Mouse (Mus musculus): ENCODE measurements at regions not wholly inside any gene's neighbourhood (a gene's known extent, or its start where the extent isn't known, plus 50 kb on each side); places are given as distances from the start of the nearest gene placed in this dataset.

- no peak for DNase-seq (ENCODE audit: low spot score)
- no peak for ATAC-seq (ENCODE audit: low FRiP score)
- Histone ChIP-seq H3K4me2 (ENCODE audit: low read depth, low read length, poor library complexity, severe bottlenecking) (no peak overlapping the region), H3K9ac (replicated peaks; ENCODE audit: low read length, poor library complexity, severe bottlenecking) (no peak overlapping the region), H3K4me3 (ENCODE audit: low read depth, low read length) (no peak overlapping the region), H3K27ac (ENCODE audit: low read depth, low read length) (no peak overlapping the region), H3K36me3 (ENCODE audit: insufficient read depth, low read length) (no peaks in the 10 kb centered on the region), H3K9me3 (ENCODE audit: low read length) (no peaks in the 10 kb centered on the region), H3K4me1 (ENCODE audit: insufficient read depth, low read length) (no peaks in the 10 kb centered on the region), H3K27me3 (ENCODE audit: insufficient read depth, low read length) (no peaks in the 10 kb centered on the region)
- 91% methylated on average over 4 of the region's 4 CpGs for WGBS
- no peak for TF ChIP-seq CTCF (IDR thresholded peaks at IDR 0.05)
These were observed 816.0 kb upstream of the Ctnnd2 start for GRCm38 (mm10) chr15:29356395-29356794.

DNA sequence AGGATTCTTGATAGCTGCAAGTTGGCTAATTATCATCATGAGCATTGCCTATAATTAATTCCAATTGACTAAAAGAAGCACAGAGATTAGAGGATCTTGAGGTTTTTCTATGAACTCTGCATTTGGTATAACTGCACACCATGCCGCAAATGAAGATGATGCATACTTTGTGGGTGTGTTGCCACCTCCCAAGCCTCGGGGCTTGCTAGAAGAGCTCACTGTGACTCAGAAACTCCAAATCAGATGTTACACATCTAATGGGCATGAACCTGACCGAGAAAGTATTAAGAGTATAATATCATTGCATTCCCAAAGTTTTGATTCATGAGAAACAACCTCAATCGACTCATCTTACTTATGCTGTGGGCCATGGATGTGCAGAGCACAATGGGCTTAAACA is 772.5 kb upstream of the Ctnnd2 start:
- no peak overlapping the region for H3K4me3 ChIP-seq (ENCODE audit: low read depth, low read length)
- no peak for DNase-seq (ENCODE audit: low spot score)
- H3K9me3 ChIP-seq (ENCODE audit: low read length) = no peaks in the 10 kb centered on the region
- no peak overlapping the region for H3K27ac ChIP-seq (ENCODE audit: low read depth, low read length)
- H3K4me1 ChIP-seq (ENCODE audit: insufficient read depth, low read length) = no peaks in the 10 kb centered on the region
- H3K27me3 ChIP-seq (ENCODE audit: insufficient read depth, low read length) = no peaks in the 10 kb centered on the region
- no peak for ATAC-seq (ENCODE audit: low FRiP score)
- no peak overlapping the region for H3K4me2 ChIP-seq (ENCODE audit: low read depth, low read length, poor library complexity, severe bottlenecking)
- no peak overlapping the region for H3K9ac ChIP-seq (replicated peaks; ENCODE audit: low read length, poor library complexity, severe bottlenecking)
- 86% methylated on average over 4 of the region's 4 CpGs for WGBS
- no peaks in the 10 kb centered on the region for H3K36me3 ChIP-seq (ENCODE audit: insufficient read depth, low read length)
- no peak for TF ChIP-seq CTCF (IDR thresholded peaks at IDR 0.05)

DNA sequence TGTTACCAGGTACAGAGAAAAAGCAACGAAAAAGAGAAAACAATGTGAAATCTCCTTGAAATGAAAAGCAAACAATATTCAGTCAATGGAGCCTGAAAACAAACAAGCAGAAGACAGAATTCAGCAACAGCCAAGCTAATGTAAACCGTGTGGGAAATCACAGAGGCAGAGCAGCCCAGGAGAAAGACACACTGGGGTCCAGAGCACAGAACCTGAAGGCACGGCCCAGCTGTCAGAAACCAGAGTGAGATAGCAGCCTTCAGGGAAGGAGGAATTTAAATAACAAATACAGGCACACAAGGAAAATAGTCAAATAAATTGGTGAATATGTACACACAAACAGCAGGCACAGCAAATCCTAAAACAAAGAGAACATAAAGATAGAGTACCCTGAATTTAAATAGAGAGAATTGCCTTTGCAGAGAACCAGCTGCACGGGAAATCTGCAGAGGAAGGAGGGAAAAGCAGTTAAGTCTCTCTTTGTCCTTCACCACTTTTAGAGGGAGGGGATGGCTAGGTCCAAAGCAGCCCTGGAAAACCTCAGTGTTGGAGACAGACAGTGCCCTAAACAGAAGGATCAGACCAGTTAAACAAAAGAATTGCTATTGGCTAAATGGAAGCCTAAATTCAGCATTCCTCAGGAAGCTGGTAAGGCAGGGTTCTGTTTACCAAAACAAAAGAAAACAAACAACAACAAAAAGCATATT is 739.2 kb upstream of the Ctnnd2 start:
- DNase-seq (ENCODE audit: low spot score) (no peak), ATAC-seq (ENCODE audit: low FRiP score) (no peak)
- H3K4me2 ChIP-seq (ENCODE audit: low read depth, low read length, poor library complexity, severe bottlenecking) = no peak overlapping the region
- H3K27me3 ChIP-seq (ENCODE audit: insufficient read depth, low read length) = no peaks in the 10 kb centered on the region
- no peak for TF ChIP-seq CTCF (IDR thresholded peaks at IDR 0.05)
- H3K9me3 ChIP-seq (ENCODE audit: low read length) = no peaks in the 10 kb centered on the region
- no peaks in the 10 kb centered on the region for H3K36me3 ChIP-seq (ENCODE audit: insufficient read depth, low read length)
- H3K4me3 ChIP-seq (ENCODE audit: low read depth, low read length) = no peak overlapping the region
- no peak overlapping the region for H3K27ac ChIP-seq (ENCODE audit: low read depth, low read length)
- 16% methylated on average over 4 of the region's 4 CpGs for WGBS
- 0 out of 2 replicates have a peak, but pooled peaks cover 3% of the 10 kb centered on the region for H3K4me1 ChIP-seq (ENCODE audit: insufficient read depth, low read length)
- no peak overlapping the region for H3K9ac ChIP-seq (replicated peaks; ENCODE audit: low read length, poor library complexity, severe bottlenecking)

- no peaks in the 10 kb centered on the region for H3K27me3 ChIP-seq (ENCODE audit: insufficient read depth, low read length)
- H3K9ac ChIP-seq (replicated peaks; ENCODE audit: low read length, poor library complexity, severe bottlenecking) = no peak overlapping the region
- ATAC-seq (ENCODE audit: low FRiP score) (no peak), DNase-seq (ENCODE audit: low spot score) (peak; percentile 15)
- no peak overlapping the region for H3K27ac ChIP-seq (ENCODE audit: low read depth, low read length)
- H3K4me2 ChIP-seq (ENCODE audit: low read depth, low read length, poor library complexity, severe bottlenecking) = no peak overlapping the region
- TF ChIP-seq CTCF (IDR thresholded peaks at IDR 0.05) = no peak
- H3K36me3 ChIP-seq (ENCODE audit: insufficient read depth, low read length) = no peaks in the 10 kb centered on the region
- no peak overlapping the region for H3K4me3 ChIP-seq (ENCODE audit: low read depth, low read length)
- 0 out of 2 replicates have a peak, but pooled peaks cover 3% of the 10 kb centered on the region for H3K4me1 ChIP-seq (ENCODE audit: insufficient read depth, low read length)
- no peaks in the 10 kb centered on the region for H3K9me3 ChIP-seq (ENCODE audit: low read length)
- 45% methylated on average over 3 of the region's 3 CpGs for WGBS
These were observed 734.6 kb upstream of the Ctnnd2 start for GRCm38 (mm10) chr15:29437699-29438326.

DNA sequence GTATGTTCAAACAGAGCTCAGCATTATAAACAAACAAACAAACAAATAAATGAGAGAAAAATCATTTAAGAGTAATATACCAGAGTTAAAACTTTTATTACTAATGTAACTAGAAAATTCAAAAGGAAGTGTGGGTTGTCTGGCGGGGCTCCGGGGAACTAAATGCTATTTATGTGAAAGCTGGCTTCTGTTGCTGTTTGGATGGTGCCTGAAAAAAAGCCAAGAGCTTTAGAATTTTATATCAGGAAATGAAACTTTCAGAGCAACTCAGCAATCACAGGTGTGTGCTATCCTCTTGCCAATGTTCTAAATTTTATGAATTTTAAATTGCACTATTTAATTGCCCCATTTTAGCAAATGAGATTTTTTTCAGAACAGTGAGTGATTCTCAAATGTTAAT is 724.5 kb upstream of the Ctnnd2 start:
- ATAC-seq (ENCODE audit: low FRiP score) (no peak), DNase-seq (ENCODE audit: low spot score) (no peak)
- Histone ChIP-seq H3K36me3 (ENCODE audit: insufficient read depth, low read length) (no peaks in the 10 kb centered on the region), H3K27ac (ENCODE audit: low read depth, low read length) (no peak overlapping the region), H3K9me3 (ENCODE audit: low read length) (no peaks in the 10 kb centered on the region), H3K4me3 (ENCODE audit: low read depth, low read length) (no peak overlapping the region), H3K27me3 (ENCODE audit: insufficient read depth, low read length) (no peaks in the 10 kb centered on the region), H3K4me2 (ENCODE audit: low read depth, low read length, poor library complexity, severe bottlenecking) (no peak overlapping the region), H3K9ac (replicated peaks; ENCODE audit: low read length, poor library complexity, severe bottlenecking) (no peak overlapping the region), H3K4me1 (ENCODE audit: insufficient read depth, low read length) (no peaks in the 10 kb centered on the region)
- WGBS = 93% methylated on average over 2 of the region's 2 CpGs
- no peak for TF ChIP-seq CTCF (IDR thresholded peaks at IDR 0.05)

- no peaks in the 10 kb centered on the region for H3K27me3 ChIP-seq (ENCODE audit: insufficient read depth, low read length)
- H3K9me3 ChIP-seq (ENCODE audit: low read length) = no peaks in the 10 kb centered on the region
- WGBS = 47% methylated on average over 2 of the region's 2 CpGs
- DNase-seq (ENCODE audit: low spot score) = no peak
- no peak overlapping the region for H3K9ac ChIP-seq (replicated peaks; ENCODE audit: low read length, poor library complexity, severe bottlenecking)
- TF ChIP-seq CTCF (IDR thresholded peaks at IDR 0.05) = no peak
- H3K36me3 ChIP-seq (ENCODE audit: insufficient read depth, low read length) = no peaks in the 10 kb centered on the region
- no peaks in the 10 kb centered on the region for H3K4me1 ChIP-seq (ENCODE audit: insufficient read depth, low read length)
- ATAC-seq (ENCODE audit: low FRiP score) = no peak
- no peak overlapping the region for H3K27ac ChIP-seq (ENCODE audit: low read depth, low read length)
- H3K4me3 ChIP-seq (ENCODE audit: low read depth, low read length) = no peak overlapping the region
- H3K4me2 ChIP-seq (ENCODE audit: low read depth, low read length, poor library complexity, severe bottlenecking) = no peak overlapping the region
These were observed 687.3 kb upstream of the Ctnnd2 start for GRCm38 (mm10) chr15:29485136-29485535.
